Mouse (Mus musculus): ENCODE results near the gene Trak1. TPM values are rescaled to one million over a fixed set of nuclear protein-coding genes. Genes with fewer than 3 reads are reported as not detected.
A peak's percentile ranks its signal among the peaks of the same experiment; 100 is the strongest.

The Trak1 gene
- polyA plus RNA-seq (2015; fragmentation: Nextera tagmentation; extraction: Ambion mirVana), result 17.0 and 17.7 TPM in 2 replicates

GRCm38 (mm10) chr9:121297171-121298064 lies at the start of gene Trak1:
Gene Trak1, plus strand, starts transcription at chr9:121297502.
- Histone ChIP-seq H3K27me3 (peaks cover 30% of the 10 kb centered on the region), H3K4me2 (replicated peaks) (peak within 1 kb of the TSS; percentile 94), H3K4me1 (peaks cover 28% of the 10 kb centered on the region), H3K9ac (peak within 1 kb of the TSS; percentile 94), H3K9me3 (no peaks in the 10 kb centered on the region), H3K36me3 (no peaks in the 10 kb centered on the region), H3K4me3 (peak within 1 kb of the TSS; percentile 89), H3K27ac (peak within 1 kb of the TSS; percentile 28; the same call in 1 of the 2 replicates)
- under 1% methylated on average over 71 of the region's 116 CpGs for WGBS
- ATAC-seq (ENCODE audit: low FRiP score, low read depth), result peak; percentile 79

- Histone ChIP-seq H3K4me2 (replicated peaks) (no peak overlapping the region), H3K36me3 (peaks cover 10% of the 10 kb centered on the region; the same call in 1 of the 2 replicates), H3K4me3 (no peak overlapping the region), H3K27ac (no peak overlapping the region), H3K4me1 (no peaks in the 10 kb centered on the region), H3K27me3 (no peaks in the 10 kb centered on the region), H3K9ac (no peak overlapping the region), H3K9me3 (no peaks in the 10 kb centered on the region)
- 0 out of 2 replicates have a peak, but pooled peaks have one; percentile 36 for ATAC-seq (ENCODE audit: low FRiP score, low read depth)
- 66% methylated on average over 12 of the region's 12 CpGs for WGBS
Observed at GRCm38 (mm10) chr9:121247956-121248775, 49.1 kb upstream of the Trak1 start.

GRCm38 (mm10) chr9:121249805-121250204 lies 47.5 kb upstream of the Trak1 start:
- H3K4me2 ChIP-seq (replicated peaks), result no peak overlapping the region
- H3K36me3 ChIP-seq, result peaks cover 9% of the 10 kb centered on the region; the same call in 1 of the 2 replicates
- no peaks in the 10 kb centered on the region for H3K27me3 ChIP-seq
- no peak for ATAC-seq (ENCODE audit: low FRiP score, low read depth)
- no peaks in the 10 kb centered on the region for H3K4me1 ChIP-seq
- 47% methylated on average over 14 of the region's 14 CpGs for WGBS
- H3K9ac ChIP-seq, result no peak overlapping the region
- no peak overlapping the region for H3K4me3 ChIP-seq
- no peaks in the 10 kb centered on the region for H3K9me3 ChIP-seq
- no peak overlapping the region for H3K27ac ChIP-seq

- Histone ChIP-seq H3K27me3 (no peaks in the 10 kb centered on the region), H3K27ac (no peak overlapping the region), H3K4me3 (no peak overlapping the region), H3K9ac (no peak overlapping the region), H3K36me3 (peaks cover 11% of the 10 kb centered on the region; the same call in 1 of the 2 replicates), H3K9me3 (no peaks in the 10 kb centered on the region), H3K4me2 (replicated peaks) (no peak overlapping the region), H3K4me1 (no peaks in the 10 kb centered on the region)
- no peak for ATAC-seq (ENCODE audit: low FRiP score, low read depth)
- WGBS, result 91% methylated on average over 11 of the region's 11 CpGs
Observed at GRCm38 (mm10) chr9:121250854-121251253, 46.4 kb upstream of the Trak1 start.

- no peak for ATAC-seq (ENCODE audit: low FRiP score, low read depth)
- Histone ChIP-seq H3K4me2 (replicated peaks) (no peak overlapping the region), H3K9ac (no peak overlapping the region), H3K4me1 (no peaks in the 10 kb centered on the region), H3K36me3 (peaks cover 11% of the 10 kb centered on the region; the same call in 1 of the 2 replicates), H3K27me3 (no peaks in the 10 kb centered on the region), H3K4me3 (no peak overlapping the region), H3K9me3 (no peaks in the 10 kb centered on the region), H3K27ac (no peak overlapping the region)
- WGBS, result 74% methylated on average over 2 of the region's 2 CpGs
Observed at GRCm38 (mm10) chr9:121253983-121254382, 43.3 kb upstream of the Trak1 start.

GRCm38 (mm10) chr9:121254761-121255160 lies 42.5 kb upstream of the Trak1 start:
- peaks cover 11% of the 10 kb centered on the region; the same call in 1 of the 2 replicates for H3K36me3 ChIP-seq
- H3K27me3 ChIP-seq, result no peaks in the 10 kb centered on the region

GRCm38 (mm10) chr9:121257106-121257505 lies 40.2 kb upstream of the Trak1 start:
- no peak overlapping the region for H3K4me2 ChIP-seq (replicated peaks)
- H3K27ac ChIP-seq, result no peak overlapping the region
- no peaks in the 10 kb centered on the region for H3K27me3 ChIP-seq
- no peaks in the 10 kb centered on the region for H3K9me3 ChIP-seq
- no peaks in the 10 kb centered on the region for H3K4me1 ChIP-seq
- H3K9ac ChIP-seq, result no peak overlapping the region
- 0 out of 2 replicates have a peak, but pooled peaks cover 11% of the 10 kb centered on the region for H3K36me3 ChIP-seq
- 77% methylated on average over 9 of the region's 9 CpGs for WGBS
- ATAC-seq (ENCODE audit: low FRiP score, low read depth), result no peak
- H3K4me3 ChIP-seq, result no peak overlapping the region

More at GRCm38 (mm10) chr9:121254761-121255160, 42.5 kb upstream of the Trak1 start:
- Histone ChIP-seq H3K9me3 (no peaks in the 10 kb centered on the region), H3K4me3 (no peak overlapping the region), H3K9ac (no peak overlapping the region), H3K4me1 (no peaks in the 10 kb centered on the region), H3K27ac (no peak overlapping the region), H3K4me2 (replicated peaks) (no peak overlapping the region)
- ATAC-seq (ENCODE audit: low FRiP score, low read depth), result no peak
- 95% methylated on average over 13 of the region's 13 CpGs for WGBS

GRCm38 (mm10) chr9:121265307-121265706 lies 32.0 kb upstream of the Trak1 start:
- Histone ChIP-seq H3K27ac (no peak overlapping the region), H3K4me3 (no peak overlapping the region), H3K4me2 (replicated peaks) (no peak overlapping the region), H3K36me3 (peaks cover 12% of the 10 kb centered on the region), H3K4me1 (no peaks in the 10 kb centered on the region), H3K9ac (no peak overlapping the region), H3K27me3 (no peaks in the 10 kb centered on the region), H3K9me3 (no peaks in the 10 kb centered on the region)
- ATAC-seq (ENCODE audit: low FRiP score, low read depth), result no peak
- WGBS, result 84% methylated on average over 10 of the region's 10 CpGs

- Histone ChIP-seq H3K9ac (no peak overlapping the region), H3K27me3 (no peaks in the 10 kb centered on the region), H3K4me3 (no peak overlapping the region), H3K36me3 (no peaks in the 10 kb centered on the region), H3K9me3 (no peaks in the 10 kb centered on the region), H3K4me2 (replicated peaks) (no peak overlapping the region), H3K27ac (no peak overlapping the region), H3K4me1 (no peaks in the 10 kb centered on the region)
- no peak for ATAC-seq (ENCODE audit: low FRiP score, low read depth)
- 84% methylated on average over 1 of the region's 1 CpGs for WGBS
Observed at GRCm38 (mm10) chr9:121271149-121271548, 26.2 kb upstream of the Trak1 start.

GRCm38 (mm10) chr9:121271561-121271960 lies 25.7 kb upstream of the Trak1 start:
- H3K9ac ChIP-seq, result no peak overlapping the region
- ATAC-seq (ENCODE audit: low FRiP score, low read depth), result no peak

GRCm38 (mm10) chr9:121276745-121277117 lies 20.6 kb upstream of the Trak1 start:
- WGBS, result 17% methylated on average over 15 of the region's 15 CpGs
- Histone ChIP-seq H3K9ac (peak overlapping the region; percentile 70), H3K27ac (no peak overlapping the region), H3K27me3 (no peaks in the 10 kb centered on the region), H3K4me1 (peaks cover 13% of the 10 kb centered on the region; the same call in 1 of the 2 replicates), H3K4me3 (peak overlapping the region; percentile 67), H3K9me3 (no peaks in the 10 kb centered on the region), H3K36me3 (no peaks in the 10 kb centered on the region), H3K4me2 (replicated peaks) (peak overlapping the region; percentile 83)
- ATAC-seq (ENCODE audit: low FRiP score, low read depth), result 0 out of 2 replicates have a peak, but pooled peaks have one; percentile 2

More at GRCm38 (mm10) chr9:121271561-121271960, 25.7 kb upstream of the Trak1 start:
- Histone ChIP-seq H3K27me3 (no peaks in the 10 kb centered on the region), H3K4me1 (peaks cover 3% of the 10 kb centered on the region; the same call in 1 of the 2 replicates), H3K4me2 (replicated peaks) (no peak overlapping the region), H3K9me3 (no peaks in the 10 kb centered on the region), H3K36me3 (no peaks in the 10 kb centered on the region), H3K27ac (no peak overlapping the region), H3K4me3 (no peak overlapping the region)
- WGBS, result 65% methylated on average over 4 of the region's 4 CpGs
